18 mouse cellular contexts compared by ENCODE assay signal in the genomic region with DNA sequence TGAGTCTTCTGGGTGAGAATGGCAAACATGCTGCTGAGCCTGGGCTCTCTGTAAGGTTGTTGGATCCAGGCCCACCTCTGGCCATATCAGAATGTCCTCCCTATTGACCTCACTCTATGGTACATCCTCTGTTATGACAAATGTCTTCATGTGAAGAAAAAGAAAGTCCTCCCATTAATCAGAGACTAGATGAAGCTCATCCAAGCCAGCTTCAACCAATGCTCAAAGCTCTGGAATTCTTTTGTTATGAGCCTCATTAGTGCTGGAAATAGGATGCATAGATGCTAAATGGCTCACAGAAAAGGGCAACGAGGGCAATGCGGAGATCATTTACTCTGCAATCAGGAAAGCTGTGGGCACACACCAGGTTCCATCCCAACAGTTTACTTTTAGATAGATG.
"Had no signal": no experiment of that assay in that cellular context is flagged by ENCODE, and none has a peak within 500 bp of the region (broad histone marks: within the 10 kb centered on the region; RNA-seq: fewer than 3 reads in every experiment).

No protein-coding gene starts in this region.

- DNase-seq: lung, adult 18-20 months; lung, postnatal 10 days; lung, postnatal 4 days; right cerebral cortex, adult 18-20 months; right cerebral cortex, postnatal 25 days; right cerebral cortex, postnatal 4 days; spleen, adult 18-20 months; thymus, adult 18-20 months; thymus, postnatal 25 days; thymus, postnatal 4 days had no signal

- H3K9me3 ChIP-seq: liver, embryonic 12.5 days; midbrain, embryonic 12.5 days; neural tube, embryonic 13.5 days; neural tube, embryonic 15.5 days had no signal

- H3K4me1 ChIP-seq: liver, embryonic 12.5 days; midbrain, embryonic 12.5 days; neural tube, embryonic 13.5 days; neural tube, embryonic 15.5 days had no signal

- H3K27me3 ChIP-seq: liver, embryonic 12.5 days; midbrain, embryonic 12.5 days; neural tube, embryonic 13.5 days; neural tube, embryonic 15.5 days had no signal

- H3K36me3 ChIP-seq: liver, embryonic 12.5 days; midbrain, embryonic 12.5 days; neural tube, embryonic 13.5 days; neural tube, embryonic 15.5 days had no signal

- ATAC-seq: liver, embryonic 12.5 days; midbrain, embryonic 16.5 days had no signal

- H3K9ac ChIP-seq: liver, embryonic 12.5 days; liver, embryonic 14.5 days; lung, embryonic 14.5 days; midbrain, embryonic 12.5 days; neural tube, embryonic 13.5 days; neural tube, embryonic 15.5 days had no signal

- H3K4me2 ChIP-seq: liver, embryonic 12.5 days; lung, embryonic 14.5 days; midbrain, embryonic 12.5 days; neural tube, embryonic 13.5 days; neural tube, embryonic 15.5 days had no signal

- H3K27ac ChIP-seq: liver, embryonic 12.5 days; liver, embryonic 14.5 days; midbrain, embryonic 12.5 days; neural tube, embryonic 13.5 days; neural tube, embryonic 15.5 days had no signal

- H3K4me3 ChIP-seq: liver, embryonic 12.5 days; midbrain, embryonic 12.5 days; myocyte; neural tube, embryonic 13.5 days; neural tube, embryonic 15.5 days had no signal
